Mouse (Mus musculus) kidney, embryonic 16.5 days (tissue): ENCODE data around the gene Pdcd11. TPM values are rescaled to one million over a fixed set of nuclear protein-coding genes. Genes with fewer than 3 reads are reported as not detected.
"Not testable (repeated sequence)": the region's sequence is repeated elsewhere in the genome, so short reads cannot be mapped to it uniquely, and the experiment has no call there.

Source experiments
- ATAC-seq: fragments of 200-750 bp; cut with Nextera tagmentation; 2 replicates; pipeline ENCODE4 v1.8.0; 2017; ENCODE audit warnings: moderate TSS enrichment; ENCODE audit not compliant: low FRiP score, low TSS enrichment
- H3K27ac ChIP-seq: fragments of 300-500 bp; sonication (generic); 2 replicates; pipeline ENCODE4 v1.5.1; 2014; ENCODE audit warnings: low read length
- H3K27me3 ChIP-seq: fragments of 300-500 bp; sonication (generic); 2 replicates; pipeline ENCODE4 v1.6.1; 2014; ENCODE audit warnings: low read length, control low read depth, mixed read lengths; ENCODE audit not compliant: insufficient read depth
- H3K36me3 ChIP-seq: fragments of 300-500 bp; sonication (generic); 2 replicates; pipeline ENCODE4 v1.6.1; 2014; ENCODE audit warnings: low read length, control low read depth, mixed read lengths; ENCODE audit not compliant: insufficient read depth
- H3K4me1 ChIP-seq: fragments of 300-500 bp; sonication (generic); 2 replicates; pipeline ENCODE4 v1.6.1; 2014; ENCODE audit warnings: low read length, control low read depth, mixed read lengths; ENCODE audit not compliant: insufficient read depth
- H3K4me2 ChIP-seq: fragments of 300-500 bp; sonication (generic); replicated peaks from 2 replicates; pipeline ENCODE4 v1.6.1; 2014; ENCODE audit warnings: low read depth, low read length
- H3K4me3 ChIP-seq: fragments of 300-500 bp; sonication (generic); 2 replicates; pipeline ENCODE4 v1.5.1; 2014; ENCODE audit warnings: mild to moderate bottlenecking, low read length
- H3K9ac ChIP-seq: fragments of 300-500 bp; sonication (generic); replicated peaks from 2 replicates; pipeline ENCODE4 v1.6.1; 2014; ENCODE audit warnings: low read length
- H3K9me3 ChIP-seq: fragments of 300-500 bp; sonication (generic); 2 replicates; pipeline ENCODE4 v1.6.1; 2016; ENCODE audit warnings: low read length, control low read depth
- WGBS: fragments of 180-500 bp; shearing (Covaris S2); extraction: QIAGEN DNeasy Blood & Tissue Kit; methylation state at CpG from one replicate; pipeline ENCODE4 v1.1.7; 2014; 5-methylcytosine and 5-hydroxymethylcytosine counted together
- polyA plus RNA-seq: library from polyadenylated mRNA; unstranded; fragments of >200 nt; fragmentation: Nextera tagmentation; extraction: Ambion mirVana; gene quantifications from 2 replicates; pipeline ENCODE4 v1.2.1, GENCODE M21; 2015

The Pdcd11 gene
- polyA plus RNA-seq, 1 experiment from 2014 or later = 9.3 TPM

- not testable (repeated sequence) for H3K36me3 ChIP-seq, H3K27me3 ChIP-seq, H3K9ac ChIP-seq, H3K4me2 ChIP-seq, H3K9me3 ChIP-seq, H3K27ac ChIP-seq, H3K4me3 ChIP-seq, ATAC-seq
- 27% methylated on average over 7 of the region's 7 CpGs for WGBS
- peaks cover 21% of the 10 kb centered on the region for H3K4me1 ChIP-seq
These were observed 49.0 kb downstream of the Pdcd11 start for GRCm38 (mm10) chr19:47139611-47140010.

DNA sequence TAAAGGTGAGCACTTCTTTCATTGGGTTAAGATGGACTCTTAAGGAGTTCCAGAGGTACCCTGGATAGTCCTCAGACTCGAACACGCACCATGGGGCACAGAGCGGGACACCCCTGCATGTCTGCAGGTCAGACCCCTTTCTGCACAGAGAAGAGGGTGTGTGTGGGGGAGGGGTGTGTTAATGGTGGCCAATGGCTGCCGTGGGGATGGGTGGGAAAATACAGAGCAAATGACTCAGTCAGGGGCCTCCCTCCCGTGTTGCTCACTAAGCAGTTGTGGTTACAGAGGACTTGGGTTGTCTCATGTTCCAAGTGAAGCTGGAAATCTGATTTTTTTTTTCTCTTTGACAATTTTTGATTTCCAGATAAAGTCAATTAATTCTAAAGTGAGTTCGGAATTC, 51.9 kb downstream of the Pdcd11 start:
- peaks cover 12% of the 10 kb centered on the region for H3K4me1 ChIP-seq
- WGBS = 73% methylated on average over 6 of the region's 6 CpGs

DNA sequence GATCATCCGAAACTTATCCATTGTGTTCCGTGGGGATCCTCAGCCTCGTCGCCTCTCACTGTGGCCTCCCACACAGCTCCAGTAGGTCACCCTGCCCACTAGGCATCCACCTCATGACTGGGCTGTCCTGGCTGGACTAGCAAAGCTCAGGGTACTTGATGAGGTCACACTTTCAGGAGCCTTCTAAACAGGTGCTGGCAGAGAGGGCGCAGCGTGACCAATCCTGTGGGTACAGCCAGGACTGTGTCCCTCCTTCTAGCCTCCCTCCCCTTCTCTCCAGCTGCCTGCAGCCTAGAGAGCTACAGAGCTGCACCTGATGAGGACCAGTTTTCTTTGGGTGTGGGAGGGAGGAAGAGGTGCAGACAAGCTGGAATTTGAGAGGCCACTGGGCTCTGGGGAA, 53.6 kb downstream of the Pdcd11 start, which contains the start of gene Calhm1:
Gene Calhm1, minus strand, starts transcription at position 101 of the 400 bp plus-strand sequence.
- no peak within 1 kb of the TSS for H3K27ac ChIP-seq
- H3K9ac ChIP-seq = no peak within 1 kb of the TSS
- no peaks in the 10 kb centered on the region for H3K4me1 ChIP-seq
- no peak within 1 kb of the TSS for H3K4me3 ChIP-seq
- no peak for ATAC-seq
- 87% methylated on average over 6 of the region's 6 CpGs for WGBS
- no peaks in the 10 kb centered on the region for H3K9me3 ChIP-seq
- H3K36me3 ChIP-seq = no peaks in the 10 kb centered on the region
- H3K27me3 ChIP-seq = no peaks in the 10 kb centered on the region
- H3K4me2 ChIP-seq = no peak within 1 kb of the TSS

More for the DNA sequence above, 51.9 kb downstream of the Pdcd11 start:
- no peak for ATAC-seq
- Histone ChIP-seq H3K4me2 (no peak overlapping the region), H3K27me3 (no peaks in the 10 kb centered on the region), H3K4me3 (no peak overlapping the region), H3K9me3 (no peaks in the 10 kb centered on the region), H3K27ac (no peak overlapping the region), H3K9ac (no peak overlapping the region), H3K36me3 (no peaks in the 10 kb centered on the region)

GRCm38 (mm10) chr19:47148267-47148847, 57.8 kb downstream of the Pdcd11 start:
- no peak overlapping the region for H3K4me2 ChIP-seq
- 0 out of 2 replicates have a peak, but pooled peaks cover 2% of the 10 kb centered on the region for H3K27me3 ChIP-seq
- peaks cover 6% of the 10 kb centered on the region; the same call in 1 of the 2 replicates for H3K4me1 ChIP-seq
- no peak overlapping the region for H3K4me3 ChIP-seq
- no peaks in the 10 kb centered on the region for H3K9me3 ChIP-seq
- H3K27ac ChIP-seq = no peak overlapping the region
- no peak for ATAC-seq
- no peak overlapping the region for H3K9ac ChIP-seq
- no peaks in the 10 kb centered on the region for H3K36me3 ChIP-seq
- WGBS = 63% methylated on average over 5 of the region's 5 CpGs

DNA sequence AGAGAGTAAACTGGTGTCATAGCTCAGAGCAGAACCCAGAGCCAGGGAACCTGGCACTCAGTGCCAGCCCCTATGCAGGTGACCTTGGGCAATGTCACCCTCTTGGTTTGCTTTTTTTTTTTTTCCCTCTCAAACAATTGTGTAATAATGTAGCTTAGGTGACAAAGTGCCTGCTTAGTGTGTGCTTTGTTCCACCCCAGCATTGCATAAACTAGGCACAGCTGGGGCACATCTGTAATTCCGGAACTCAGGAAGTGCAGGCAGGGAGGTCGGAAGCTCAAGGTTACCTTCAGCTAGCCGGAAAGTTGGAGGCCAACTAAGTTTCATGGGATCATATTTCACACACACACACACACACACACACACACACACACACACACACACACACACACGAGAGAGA, 59.3 kb downstream of the Pdcd11 start:
- Histone ChIP-seq H3K36me3 (no peaks in the 10 kb centered on the region), H3K4me1 (peaks cover 6% of the 10 kb centered on the region; the same call in 1 of the 2 replicates), H3K9me3 (no peaks in the 10 kb centered on the region), H3K4me2 (no peak overlapping the region), H3K4me3 (no peak overlapping the region), H3K27ac (no peak overlapping the region), H3K27me3 (0 out of 2 replicates have a peak, but pooled peaks cover 2% of the 10 kb centered on the region), H3K9ac (no peak overlapping the region)
- 9% methylated on average over 4 of the region's 4 CpGs for WGBS
- no peak for ATAC-seq

DNA sequence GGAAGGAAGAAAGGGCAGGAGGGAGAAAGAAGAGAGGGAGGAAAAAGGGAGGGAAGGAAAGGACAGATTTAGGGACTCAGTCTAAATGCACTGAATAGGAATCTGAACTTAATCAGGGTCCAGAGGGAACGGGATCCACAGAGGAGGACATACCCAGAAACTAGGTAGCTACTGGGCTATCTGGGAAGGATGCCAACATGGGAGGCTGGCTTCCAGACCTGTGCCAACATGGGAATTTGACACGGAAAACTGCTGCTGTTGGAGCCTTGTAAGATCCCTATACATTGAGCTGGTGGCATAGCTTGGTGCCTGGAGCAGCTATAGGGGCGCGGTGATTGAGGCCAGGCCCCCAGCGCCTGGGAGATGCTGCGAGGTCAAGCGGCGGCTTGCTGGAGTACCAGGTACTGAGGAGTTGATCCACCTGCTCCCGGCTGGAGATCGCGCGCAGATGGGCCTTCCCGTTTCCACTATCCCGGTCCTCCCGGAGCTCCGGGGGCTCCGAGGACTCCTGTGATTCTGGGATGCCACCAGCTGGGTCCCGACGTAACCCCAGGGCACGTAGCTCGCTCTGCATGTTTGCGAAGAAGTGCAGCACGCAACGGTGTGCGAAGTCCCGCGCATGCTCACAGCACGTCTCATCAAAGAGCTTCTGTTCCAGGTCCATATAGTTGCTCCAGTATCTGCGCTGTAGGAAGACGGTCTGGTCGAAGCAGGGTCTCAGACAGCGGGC, 60.9 kb downstream of the Pdcd11 start:
- 24% methylated on average over 32 of the region's 32 CpGs for WGBS

GRCm38 (mm10) chr19:47152062-47152369, 61.4 kb downstream of the Pdcd11 start:
- Histone ChIP-seq H3K4me1 (peaks cover 6% of the 10 kb centered on the region; the same call in 1 of the 2 replicates), H3K27ac (no peak overlapping the region), H3K36me3 (no peaks in the 10 kb centered on the region), H3K4me3 (peak overlapping the region; percentile 29), H3K9ac (no peak overlapping the region), H3K9me3 (no peaks in the 10 kb centered on the region), H3K27me3 (0 out of 2 replicates have a peak, but pooled peaks cover 2% of the 10 kb centered on the region), H3K4me2 (peak overlapping the region; percentile 51)
- WGBS = 71% methylated on average over 12 of the region's 12 CpGs
- ATAC-seq = no peak

More for the DNA sequence above, 60.9 kb downstream of the Pdcd11 start:
- H3K27ac ChIP-seq = no peak overlapping the region
- H3K9ac ChIP-seq = no peak overlapping the region
- H3K4me2 ChIP-seq = peak overlapping the region; percentile 51
- H3K36me3 ChIP-seq = no peaks in the 10 kb centered on the region
- 0 out of 2 replicates have a peak, but pooled peaks cover 2% of the 10 kb centered on the region for H3K27me3 ChIP-seq
- no peak for ATAC-seq
- peak overlapping the region; percentile 29 for H3K4me3 ChIP-seq
- peaks cover 6% of the 10 kb centered on the region; the same call in 1 of the 2 replicates for H3K4me1 ChIP-seq
- H3K9me3 ChIP-seq = no peaks in the 10 kb centered on the region

GRCm38 (mm10) chr19:47153767-47154166, 63.2 kb downstream of the Pdcd11 start:
- no peak overlapping the region for H3K9ac ChIP-seq
- H3K27me3 ChIP-seq = 0 out of 2 replicates have a peak, but pooled peaks cover 2% of the 10 kb centered on the region
- peaks cover 6% of the 10 kb centered on the region; the same call in 1 of the 2 replicates for H3K4me1 ChIP-seq
- H3K4me3 ChIP-seq = no peak overlapping the region
- no peaks in the 10 kb centered on the region for H3K9me3 ChIP-seq
- H3K27ac ChIP-seq = no peak overlapping the region
- no peak for ATAC-seq
- H3K4me2 ChIP-seq = no peak overlapping the region
- WGBS = 81% methylated on average over 7 of the region's 7 CpGs
- no peaks in the 10 kb centered on the region for H3K36me3 ChIP-seq

GRCm38 (mm10) chr19:47157664-47158063, 67.1 kb downstream of the Pdcd11 start, which contains the start of gene Calhm3:
Calhm3 (minus strand) TSS chr19:47157764.
- H3K4me3 ChIP-seq = no peak within 1 kb of the TSS
- H3K4me1 ChIP-seq = no peaks in the 10 kb centered on the region
- no peaks in the 10 kb centered on the region for H3K27me3 ChIP-seq
- ATAC-seq = no peak
- H3K9ac ChIP-seq = no peak within 1 kb of the TSS
- no peak within 1 kb of the TSS for H3K4me2 ChIP-seq
- no peaks in the 10 kb centered on the region for H3K9me3 ChIP-seq
- 81% methylated on average over 11 of the region's 11 CpGs for WGBS
- no peaks in the 10 kb centered on the region for H3K36me3 ChIP-seq
- no peak within 1 kb of the TSS for H3K27ac ChIP-seq

DNA sequence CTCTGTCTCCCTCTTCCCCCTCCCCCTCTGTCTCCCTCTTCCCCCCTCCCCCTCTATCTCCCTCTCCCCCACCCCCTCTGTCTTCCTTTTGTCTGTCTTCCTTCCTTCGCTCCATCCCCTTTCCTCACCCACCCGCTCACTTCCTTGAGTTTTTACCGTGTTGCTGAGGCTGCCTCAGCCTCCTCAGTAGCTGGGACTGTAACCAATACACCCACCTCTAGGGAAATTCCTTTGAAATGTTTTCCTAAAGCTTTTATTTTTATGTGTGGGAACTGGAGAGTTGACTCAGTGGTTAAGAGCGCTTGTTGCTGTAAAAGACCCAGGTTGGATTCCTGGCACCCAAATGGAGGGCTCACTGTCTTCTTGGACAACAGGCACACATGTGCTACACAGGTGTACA, 71.1 kb downstream of the Pdcd11 start:
- Histone ChIP-seq H3K9ac (no peak overlapping the region), H3K4me2 (no peak overlapping the region), H3K9me3 (no peaks in the 10 kb centered on the region), H3K27ac (no peak overlapping the region), H3K36me3 (no peaks in the 10 kb centered on the region), H3K4me1 (no peaks in the 10 kb centered on the region), H3K27me3 (no peaks in the 10 kb centered on the region), H3K4me3 (no peak overlapping the region)
- 52% methylated on average over 3 of the region's 4 CpGs for WGBS
- no peak for ATAC-seq
